Mouse (Mus musculus) lung, embryonic 15.5 days (tissue): ENCODE results near the gene Mrps35. TPM values are rescaled to one million over a fixed set of nuclear protein-coding genes. Genes with fewer than 3 reads are reported as not detected.

ENCODE experiments used
- ATAC-seq: fragments of 200-750 bp; cut with Nextera tagmentation; 2 replicates; pipeline ENCODE4 v1.8.0; 2017; ENCODE audit warnings: moderate number of reproducible peaks, borderline replicate concordance; ENCODE audit not compliant: low FRiP score, low TSS enrichment; ENCODE audit errors: extremely low read depth
- H3K27ac ChIP-seq: fragments of 300-500 bp; sonication (generic); 2 replicates; pipeline ENCODE4 v1.5.1; 2015; ENCODE audit warnings: moderate library complexity, mild to moderate bottlenecking, inconsistent platforms
- H3K27me3 ChIP-seq: fragments of 300-500 bp; sonication (generic); 2 replicates; pipeline ENCODE4 v1.6.1; 2015; ENCODE audit warnings: inconsistent platforms
- H3K36me3 ChIP-seq: fragments of 300-500 bp; sonication (generic); 2 replicates; pipeline ENCODE4 v1.6.1; 2015; ENCODE audit warnings: inconsistent platforms
- H3K4me1 ChIP-seq: fragments of 300-500 bp; sonication (generic); 2 replicates; pipeline ENCODE4 v1.6.1; 2015; ENCODE audit warnings: inconsistent platforms
- H3K4me2 ChIP-seq: fragments of 300-500 bp; sonication (generic); 2 replicates; pipeline ENCODE4 v1.6.1; 2015; ENCODE audit warnings: inconsistent platforms, mild to moderate bottlenecking, moderate library complexity
- H3K4me3 ChIP-seq: fragments of 300-500 bp; sonication (generic); 2 replicates; pipeline ENCODE4 v1.5.1; 2015; ENCODE audit warnings: mild to moderate bottlenecking, inconsistent platforms
- H3K9ac ChIP-seq: fragments of 300-500 bp; sonication (generic); 2 replicates; pipeline ENCODE4 v1.6.1; 2015; ENCODE audit warnings: inconsistent platforms
- H3K9me3 ChIP-seq: fragments of 300-500 bp; sonication (generic); 2 replicates; pipeline ENCODE4 v1.6.1; 2016; ENCODE audit warnings: inconsistent platforms
- WGBS: fragments of 180-500 bp; shearing (Covaris S2); methylation state at CpG from one replicate; pipeline ENCODE4 v1.1.7; 2015; 5-methylcytosine and 5-hydroxymethylcytosine counted together
- polyA plus RNA-seq: library from polyadenylated mRNA; unstranded; fragments of >200 nt; fragmentation: Nextera tagmentation; extraction: Ambion mirVana; gene quantifications from 2 replicates; pipeline ENCODE4 v1.2.1, GENCODE M21; 2015

Mrps35 gene
- polyA plus RNA-seq, 1 experiment from 2014 or later = 103 TPM

DNA sequence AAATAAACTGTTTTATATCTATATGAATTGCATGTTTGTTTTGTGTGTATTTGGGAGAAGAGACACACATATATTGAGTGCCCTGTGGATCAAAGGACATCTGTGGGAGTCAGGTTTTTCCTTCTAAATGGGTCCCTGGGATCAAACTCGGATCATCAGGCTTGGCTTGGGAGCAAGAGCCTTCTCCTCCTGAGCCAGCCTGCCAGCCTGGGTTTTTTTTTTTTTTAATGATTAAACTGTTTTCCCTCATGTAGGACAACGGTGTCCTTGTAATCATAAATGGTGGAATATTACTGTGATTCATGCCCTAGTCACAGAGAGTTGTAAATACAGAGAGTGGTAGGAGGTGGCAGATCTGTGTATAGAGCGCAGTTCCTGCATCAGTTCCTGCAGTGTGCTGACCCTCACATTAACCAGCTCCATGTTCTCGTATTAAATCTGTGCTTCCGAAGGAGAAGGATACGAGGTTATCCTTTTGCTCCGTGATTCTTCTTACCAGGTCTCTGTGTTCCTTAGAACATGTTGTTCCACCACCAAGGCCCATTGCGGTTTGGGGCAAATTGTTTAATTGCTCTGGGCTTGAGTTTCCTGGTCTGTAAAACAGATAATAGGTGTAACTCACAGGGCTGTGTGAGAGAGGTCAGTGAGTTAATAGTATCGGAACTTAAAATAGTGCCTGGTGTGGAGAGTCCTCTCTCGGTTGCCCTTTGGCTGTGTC lies 21.8 kb downstream of the Mrps35 start:
- no peak overlapping the region for H3K27ac ChIP-seq
- no peak for ATAC-seq
- H3K4me2 ChIP-seq = no peak overlapping the region
- H3K27me3 ChIP-seq = no peaks in the 10 kb centered on the region
- WGBS = 84% methylated on average over 10 of the region's 10 CpGs
- no peaks in the 10 kb centered on the region for H3K4me1 ChIP-seq
- no peak overlapping the region for H3K9ac ChIP-seq
- H3K4me3 ChIP-seq = no peak overlapping the region
- H3K36me3 ChIP-seq = peaks cover 30% of the 10 kb centered on the region
- H3K9me3 ChIP-seq = no peaks in the 10 kb centered on the region

- no peaks in the 10 kb centered on the region for H3K27me3 ChIP-seq
- no peak overlapping the region for H3K4me3 ChIP-seq
- no peak overlapping the region for H3K27ac ChIP-seq
- ATAC-seq = no peak
- no peaks in the 10 kb centered on the region for H3K9me3 ChIP-seq
- H3K9ac ChIP-seq = no peak overlapping the region
- H3K4me1 ChIP-seq = no peaks in the 10 kb centered on the region
- 90% methylated on average over 6 of the region's 6 CpGs for WGBS
- H3K4me2 ChIP-seq = no peak overlapping the region
- peaks cover 30% of the 10 kb centered on the region for H3K36me3 ChIP-seq
Observed at GRCm38 (mm10) chr6:147064944-147065261, 22.3 kb downstream of the Mrps35 start.

DNA sequence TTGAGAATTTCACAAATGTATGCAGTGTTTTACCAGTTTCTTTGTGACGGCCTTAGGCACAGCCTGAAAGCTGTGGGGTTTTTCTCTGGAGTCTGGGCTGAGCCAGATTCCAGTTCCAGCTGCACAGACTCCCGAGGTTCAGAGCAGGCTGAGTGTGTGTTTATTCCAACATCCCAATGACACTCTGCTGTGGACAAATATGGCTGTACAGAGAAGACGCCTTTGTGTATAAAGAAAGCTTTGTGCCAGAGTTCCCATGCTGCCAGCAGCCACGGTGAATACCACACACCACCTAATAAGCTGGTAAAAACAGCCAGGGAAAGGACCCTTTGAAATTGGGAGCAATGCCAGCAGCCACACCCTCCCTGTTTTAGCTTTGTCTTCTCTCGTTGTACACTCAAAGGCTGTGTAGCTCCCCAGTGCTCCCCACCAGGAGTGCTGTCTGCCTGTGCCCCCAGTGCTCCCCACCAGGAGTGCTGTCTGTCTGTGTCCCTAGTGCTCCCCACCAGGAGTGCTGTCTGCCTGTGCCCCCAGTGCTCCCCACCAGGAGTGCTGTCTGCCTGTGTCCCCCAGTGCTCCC lies 33.3 kb downstream of the Mrps35 start:
- Histone ChIP-seq H3K27ac (peak overlapping the region; percentile 82), H3K27me3 (no peaks in the 10 kb centered on the region), H3K9me3 (no peaks in the 10 kb centered on the region), H3K4me1 (peaks cover 3% of the 10 kb centered on the region; the same call in 1 of the 2 replicates), H3K36me3 (peaks cover 19% of the 10 kb centered on the region), H3K9ac (no peak overlapping the region), H3K4me2 (no peak overlapping the region), H3K4me3 (no peak overlapping the region)
- ATAC-seq = peak; percentile 95
- 24% methylated on average over 5 of the region's 5 CpGs for WGBS

DNA sequence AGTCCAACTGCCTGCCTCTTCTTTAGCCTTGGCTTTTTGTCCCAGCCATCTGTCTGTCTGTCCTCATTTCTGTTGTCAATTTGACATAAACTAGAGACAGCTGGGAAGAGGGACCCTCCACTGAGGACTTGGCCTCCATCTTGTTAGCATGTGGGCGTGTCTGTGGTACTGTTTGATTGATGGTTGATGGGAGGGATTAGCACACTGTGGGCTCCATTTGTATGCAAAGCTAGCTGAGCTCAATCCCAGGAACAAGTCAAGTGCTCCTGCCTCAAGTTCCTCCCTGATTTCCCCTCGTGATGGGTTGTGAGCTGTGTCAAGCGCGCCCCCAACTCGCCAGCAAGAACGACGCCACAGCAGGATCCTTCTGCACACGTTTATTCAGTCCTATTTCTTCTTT lies 34.3 kb downstream of the Mrps35 start:
- ATAC-seq = no peak
- H3K27me3 ChIP-seq = no peaks in the 10 kb centered on the region
- no peak overlapping the region for H3K9ac ChIP-seq
- no peak overlapping the region for H3K27ac ChIP-seq
- H3K4me2 ChIP-seq = no peak overlapping the region
- no peaks in the 10 kb centered on the region for H3K9me3 ChIP-seq
- H3K36me3 ChIP-seq = 0 out of 2 replicates have a peak, but pooled peaks cover 9% of the 10 kb centered on the region
- H3K4me3 ChIP-seq = no peak overlapping the region
- WGBS = 83% methylated on average over 8 of the region's 8 CpGs
- peaks cover 3% of the 10 kb centered on the region; the same call in 1 of the 2 replicates for H3K4me1 ChIP-seq

DNA sequence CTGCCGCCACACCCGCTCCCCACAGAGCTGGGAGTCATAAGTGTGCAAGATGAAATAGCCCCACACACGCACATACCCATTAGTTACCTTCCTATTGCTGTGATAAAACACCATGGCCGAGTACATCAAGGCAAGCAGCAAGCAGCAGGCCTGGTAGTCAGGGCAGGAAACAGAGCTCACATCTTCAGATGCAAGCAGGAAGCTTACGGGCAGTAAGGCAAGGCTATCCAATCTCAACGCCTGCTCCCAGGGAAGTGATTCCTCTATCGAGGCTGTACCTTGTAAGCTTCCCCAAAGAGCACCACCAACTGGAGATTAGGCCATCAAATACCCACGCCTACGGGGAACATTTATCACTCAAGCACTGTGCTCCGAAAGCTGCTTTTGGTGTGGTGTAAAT lies 37.4 kb downstream of the Mrps35 start:
- WGBS = 86% methylated on average over 10 of the region's 10 CpGs
- 0 out of 2 replicates have a peak, but pooled peaks cover 2% of the 10 kb centered on the region for H3K36me3 ChIP-seq
- no peak overlapping the region for H3K9ac ChIP-seq
- no peak overlapping the region for H3K4me2 ChIP-seq
- H3K27me3 ChIP-seq = no peaks in the 10 kb centered on the region
- H3K4me3 ChIP-seq = no peak overlapping the region
- no peaks in the 10 kb centered on the region for H3K9me3 ChIP-seq
- H3K27ac ChIP-seq = no peak overlapping the region
- H3K4me1 ChIP-seq = peaks cover 3% of the 10 kb centered on the region; the same call in 1 of the 2 replicates
- ATAC-seq = no peak

- Histone ChIP-seq H3K27me3 (no peaks in the 10 kb centered on the region), H3K4me1 (peaks cover 11% of the 10 kb centered on the region), H3K9me3 (no peaks in the 10 kb centered on the region), H3K4me2 (no peak overlapping the region), H3K36me3 (no peaks in the 10 kb centered on the region), H3K4me3 (no peak overlapping the region), H3K9ac (no peak overlapping the region), H3K27ac (no peak overlapping the region)
- ATAC-seq = no peak
- WGBS = 62% methylated on average over 7 of the region's 7 CpGs
Observed at GRCm38 (mm10) chr6:147085398-147086040, 43.0 kb downstream of the Mrps35 start.

- H3K9me3 ChIP-seq = no peaks in the 10 kb centered on the region
- H3K9ac ChIP-seq = 0 out of 2 replicates have a peak within 1 kb of the TSS, but pooled peaks have one; percentile 10
- peak; percentile 75; the same call in 1 of the 2 replicates for ATAC-seq
- WGBS = 6% methylated on average over 20 of the region's 20 CpGs
- H3K4me1 ChIP-seq = peaks cover 11% of the 10 kb centered on the region
- peak within 1 kb of the TSS; percentile 64 for H3K27ac ChIP-seq
- H3K36me3 ChIP-seq = no peaks in the 10 kb centered on the region
- H3K4me3 ChIP-seq = peak within 1 kb of the TSS; percentile 26
- peak within 1 kb of the TSS; percentile 48 for H3K4me2 ChIP-seq
- H3K27me3 ChIP-seq = no peaks in the 10 kb centered on the region
Observed at GRCm38 (mm10) chr6:147086594-147087225, 44.1 kb downstream of the Mrps35 start, which contains the start of gene Mansc4. TSS of gene Mansc4 (minus strand) at chr6:147087032.

DNA sequence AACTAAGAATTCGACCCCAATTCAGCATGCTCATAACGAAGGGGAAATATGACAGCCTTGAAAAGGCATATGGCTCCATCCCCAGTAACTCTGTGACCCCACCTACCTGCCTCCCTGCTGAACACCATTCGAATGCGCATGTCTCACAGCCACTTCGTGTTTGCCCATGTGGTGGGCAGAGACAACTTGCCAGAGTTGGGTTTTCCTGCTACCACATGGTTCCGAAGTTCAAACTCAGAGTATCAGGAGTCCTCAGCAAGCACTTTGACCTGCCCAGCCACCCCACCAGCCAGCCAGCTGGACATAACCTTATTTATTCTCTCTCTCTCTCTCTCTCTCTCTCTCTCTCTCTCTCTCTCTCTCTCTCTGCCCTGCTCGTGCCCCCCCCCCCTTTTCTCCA lies 45.2 kb downstream of the Mrps35 start:
- Histone ChIP-seq H3K9me3 (no peaks in the 10 kb centered on the region), H3K27me3 (no peaks in the 10 kb centered on the region), H3K36me3 (no peaks in the 10 kb centered on the region), H3K9ac (no peak overlapping the region), H3K4me1 (peaks cover 18% of the 10 kb centered on the region), H3K4me3 (no peak overlapping the region), H3K4me2 (no peak overlapping the region), H3K27ac (no peak overlapping the region)
- WGBS = 57% methylated on average over 6 of the region's 7 CpGs
- ATAC-seq = no peak

GRCm38 (mm10) chr6:147088517-147088916 lies 46.0 kb downstream of the Mrps35 start:
- no peaks in the 10 kb centered on the region for H3K9me3 ChIP-seq
- H3K4me2 ChIP-seq = no peak overlapping the region
- H3K27me3 ChIP-seq = no peaks in the 10 kb centered on the region
- peaks cover 24% of the 10 kb centered on the region for H3K4me1 ChIP-seq
- H3K27ac ChIP-seq = no peak overlapping the region
- no peak for ATAC-seq
- no peaks in the 10 kb centered on the region for H3K36me3 ChIP-seq
- WGBS = 74% methylated on average over 3 of the region's 3 CpGs
- H3K4me3 ChIP-seq = no peak overlapping the region
- no peak overlapping the region for H3K9ac ChIP-seq

GRCm38 (mm10) chr6:147090191-147090590 lies 47.6 kb downstream of the Mrps35 start:
- Histone ChIP-seq H3K4me2 (peak overlapping the region; percentile 96; the same call in 1 of the 2 replicates), H3K4me1 (peaks cover 32% of the 10 kb centered on the region), H3K9me3 (no peaks in the 10 kb centered on the region), H3K27me3 (no peaks in the 10 kb centered on the region), H3K9ac (no peak overlapping the region), H3K27ac (no peak overlapping the region), H3K4me3 (no peak overlapping the region; the same call in 1 of the 2 replicates), H3K36me3 (0 out of 2 replicates have a peak, but pooled peaks cover 5% of the 10 kb centered on the region)
- 76% methylated on average over 5 of the region's 5 CpGs for WGBS
- no peak for ATAC-seq

DNA sequence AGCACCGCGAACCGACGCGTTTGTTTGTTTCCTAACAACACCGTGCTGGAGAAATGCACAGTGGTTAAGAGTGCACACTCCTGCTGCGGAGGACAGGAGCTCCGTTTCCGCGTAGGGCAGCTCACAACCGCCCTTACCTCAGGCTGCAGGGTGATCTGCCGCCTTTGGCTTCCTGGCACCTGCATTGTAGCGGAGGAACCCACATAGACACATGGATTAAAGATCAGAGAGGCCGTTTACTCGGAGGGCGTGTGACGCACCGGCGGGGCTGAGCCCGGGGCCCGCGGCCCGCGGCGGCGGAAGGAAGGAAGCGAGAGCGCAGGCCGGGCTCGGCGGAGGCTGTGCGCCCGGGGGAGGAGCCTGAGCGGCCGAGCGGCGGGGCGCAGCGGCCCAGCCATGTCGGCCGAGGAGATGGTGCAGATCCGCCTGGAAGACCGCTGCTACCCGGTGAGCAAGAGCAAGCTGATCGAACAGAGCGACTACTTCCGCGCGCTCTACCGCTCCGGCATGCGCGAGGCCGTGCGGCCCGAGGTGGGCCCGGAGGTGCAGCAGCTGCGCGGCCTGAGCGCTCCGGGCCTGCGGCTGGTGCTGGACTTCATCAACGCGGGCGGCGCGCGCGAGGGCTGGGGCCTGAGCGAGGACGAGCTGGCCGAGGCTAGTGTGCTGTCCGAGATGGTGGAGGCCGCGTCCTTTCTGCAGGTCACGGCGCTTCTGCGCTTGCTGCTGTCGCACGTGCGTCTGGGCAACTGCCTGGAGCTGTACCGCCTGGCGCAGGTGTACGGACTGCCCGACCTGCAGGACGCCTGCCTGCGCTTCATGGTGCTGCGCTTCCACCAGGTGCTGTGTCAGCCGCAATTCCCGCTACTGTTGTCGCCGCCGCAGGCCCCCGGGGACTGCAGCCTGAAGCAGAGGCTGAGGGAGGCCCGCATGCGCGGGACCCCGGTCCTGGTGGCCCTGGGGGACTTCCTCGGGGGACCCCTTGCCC lies 48.9 kb downstream of the Mrps35 start, which contains the start of gene Klhl42:
TSS of gene Klhl42 (plus strand) at position 244 of the 985 bp plus-strand sequence.
- Histone ChIP-seq H3K27me3 (no peaks in the 10 kb centered on the region), H3K27ac (peak within 1 kb of the TSS; percentile 83), H3K4me3 (peak within 1 kb of the TSS; percentile 90), H3K4me1 (peaks cover 32% of the 10 kb centered on the region), H3K9ac (peak within 1 kb of the TSS; percentile 94), H3K36me3 (peaks cover 10% of the 10 kb centered on the region; the same call in 1 of the 2 replicates), H3K9me3 (no peaks in the 10 kb centered on the region), H3K4me2 (peak within 1 kb of the TSS; percentile 96)
- peak; percentile 84 for ATAC-seq
- WGBS = 1% methylated on average over 94 of the region's 99 CpGs
